Mouse (Mus musculus) liver, embryonic 14.5 days (tissue): Measurements from ENCODE around the gene Mical2. TPM values are rescaled to one million over a fixed set of nuclear protein-coding genes. Genes with fewer than 3 reads are reported as not detected.

ENCODE experiments used
- ATAC-seq: fragments of 200-750 bp; cut with Nextera tagmentation; 2 replicates; pipeline ENCODE4 v1.8.0; 2017; ENCODE audit warnings: moderate number of reproducible peaks, mild to moderate bottlenecking, moderate library complexity; ENCODE audit not compliant: insufficient read depth
- DNase-seq, 3 experiments: peaks; one replicate each; pipeline ENCODE4 v3.0.0-alpha.2; 2012 to 2013; ENCODE audit warnings: low read depth in 3 of 3, low spot score in 3 of 3
- H3K27ac ChIP-seq: fragments of 300-500 bp; sonication (generic); 2 replicates; pipeline ENCODE4 v1.5.1; 2014; ENCODE audit warnings: moderate library complexity, mild to moderate bottlenecking, control low read depth, inconsistent platforms
- H3K27me3 ChIP-seq: fragments of 300-500 bp; sonication (generic); 2 replicates; pipeline ENCODE4 v1.6.1; 2014; ENCODE audit warnings: mild to moderate bottlenecking, low read length, moderate library complexity; ENCODE audit not compliant: control insufficient read depth, insufficient read depth
- H3K36me3 ChIP-seq: fragments of 300-500 bp; sonication (generic); replicated peaks from 2 replicates; pipeline ENCODE4 v1.6.1; 2014; ENCODE audit warnings: low read depth; ENCODE audit not compliant: control insufficient read depth, insufficient read depth
- H3K4me1 ChIP-seq, 2 experiments: fragments of 200-500 bp in 1 of 2; fragments of 300-500 bp in 1 of 2; sonication (generic) in 1 of 2; replicated peaks; 2 replicates each; pipeline ENCODE4 v1.6.1; 2012 to 2014; ENCODE audit warnings: antibody characterized with exemption in 1 of 2, inconsistent platforms in 1 of 2, low read length in 1 of 2; ENCODE audit not compliant: control insufficient read depth in 2 of 2, insufficient read depth in 2 of 2
- H3K4me2 ChIP-seq: fragments of 300-500 bp; sonication (generic); 2 replicates; pipeline ENCODE4 v1.6.1; 2014; ENCODE audit warnings: low read depth, mild to moderate bottlenecking, control low read depth, moderate library complexity
- H3K4me3 ChIP-seq, 2 experiments: fragments of 200-500 bp in 1 of 2; fragments of 300-500 bp in 1 of 2; sonication (generic) in 1 of 2; 2 replicates each; pipeline ENCODE4 v1.5.1; 2012 to 2014; ENCODE audit warnings: low read depth in 2 of 2, low read length in 2 of 2, mild to moderate bottlenecking in 2 of 2, control low read depth in 1 of 2, inconsistent platforms in 1 of 2, moderate library complexity in 1 of 2; ENCODE audit not compliant: insufficient read depth in 1 of 2
- H3K9ac ChIP-seq: fragments of 300-500 bp; sonication (generic); replicated peaks from 2 replicates; pipeline ENCODE4 v1.6.1; 2014; ENCODE audit warnings: mild to moderate bottlenecking, control low read depth, moderate library complexity
- H3K9me3 ChIP-seq: fragments of 300-500 bp; sonication (generic); 2 replicates; pipeline ENCODE4 v1.6.1; 2016; ENCODE audit warnings: low read length, mixed read lengths; ENCODE audit not compliant: control insufficient read depth
- CTCF ChIP-seq: IDR thresholded peaks from 2 replicates; pipeline ENCODE4 v1.5.1; 2016; ENCODE audit warnings: antibody characterized with exemption, low read depth, control low read depth
- EP300 ChIP-seq: IDR thresholded peaks from 2 replicates; pipeline ENCODE4 v1.6.1; 2016; ENCODE audit warnings: antibody characterized with exemption, low read depth
- WGBS: fragments of 180-500 bp; shearing (Covaris S2); extraction: QIAGEN DNeasy Blood & Tissue Kit; methylation state at CpG from one replicate; pipeline ENCODE4 v1.1.7; 2014; ENCODE audit not compliant: insufficient replicate concordance; 5-methylcytosine and 5-hydroxymethylcytosine counted together
- polyA plus RNA-seq, 2 experiments: library from polyadenylated mRNA; depleted of rRNA in 1 of 2; stranded (reverse) in 1 of 2; unstranded in 1 of 2; fragments of >200 nt; fragmentation: Nextera tagmentation in 1 of 2; extraction: Ambion mirVana in 1 of 2; gene quantifications; 2 replicates each; pipeline versions ENCODE4 v1.2.1 to v1.2.3; 2012 to 2014

Mical2 gene
- polyA plus RNA-seq, 2 experiments, result 1.2 to 1.4 TPM

- ATAC-seq (no peak), DNase-seq (no peak)
- Histone ChIP-seq H3K36me3 (no peaks in the 10 kb centered on the region), H3K9me3 (no peaks in the 10 kb centered on the region), H3K27ac (no peak overlapping the region), H3K9ac (no peak overlapping the region), H3K4me2 (no peak overlapping the region), H3K4me1 (no peaks in the 10 kb centered on the region; a peak in 1 of 4 replicates), H3K27me3 (no peaks in the 10 kb centered on the region), H3K4me3 (no peak overlapping the region)
- TF ChIP-seq EP300 (no peak), CTCF (no peak)
- 60% methylated on average over 7 of the region's 7 CpGs for WGBS
Measured at GRCm38 (mm10) chr7:112237211-112237610, 11.6 kb downstream of the Mical2 start.

GRCm38 (mm10) chr7:112237868-112238267 is 12.2 kb downstream of the Mical2 start:
- H3K4me3 ChIP-seq, result no peak overlapping the region
- no peak overlapping the region for H3K27ac ChIP-seq
- H3K9me3 ChIP-seq, result no peaks in the 10 kb centered on the region
- no peak overlapping the region for H3K9ac ChIP-seq
- no peaks in the 10 kb centered on the region for H3K27me3 ChIP-seq
- no peak for DNase-seq
- H3K4me2 ChIP-seq, result no peak overlapping the region
- H3K4me1 ChIP-seq, result no peaks in the 10 kb centered on the region; a peak in 1 of 4 replicates
- no peaks in the 10 kb centered on the region for H3K36me3 ChIP-seq
- WGBS, result 11% methylated on average over 3 of the region's 3 CpGs
- TF ChIP-seq CTCF, result no peak
- no peak for TF ChIP-seq EP300
- ATAC-seq, result no peak

- no peaks in the 10 kb centered on the region; a peak in 1 of 4 replicates for H3K4me1 ChIP-seq
- H3K4me3 ChIP-seq, result no peak overlapping the region
- 47% methylated on average over 10 of the region's 10 CpGs for WGBS
- DNase-seq, result no peak
- no peaks in the 10 kb centered on the region for H3K27me3 ChIP-seq
- TF ChIP-seq EP300, result no peak
- no peak for TF ChIP-seq CTCF
- H3K9ac ChIP-seq, result no peak overlapping the region
- H3K9me3 ChIP-seq, result no peaks in the 10 kb centered on the region
- no peak overlapping the region for H3K27ac ChIP-seq
- H3K36me3 ChIP-seq, result no peaks in the 10 kb centered on the region
- H3K4me2 ChIP-seq, result no peak overlapping the region
- no peak for ATAC-seq
Measured at GRCm38 (mm10) chr7:112238768-112239728, 13.4 kb downstream of the Mical2 start.

GRCm38 (mm10) chr7:112240748-112241147 is 15.1 kb downstream of the Mical2 start:
- Histone ChIP-seq H3K4me1 (no peaks in the 10 kb centered on the region; a peak in 1 of 4 replicates), H3K27ac (no peak overlapping the region), H3K9me3 (no peaks in the 10 kb centered on the region), H3K4me2 (no peak overlapping the region), H3K9ac (no peak overlapping the region), H3K4me3 (no peak overlapping the region), H3K27me3 (no peaks in the 10 kb centered on the region), H3K36me3 (no peaks in the 10 kb centered on the region)
- WGBS, result 11% methylated on average over 2 of the region's 2 CpGs
- DNase-seq, result no peak
- TF ChIP-seq CTCF (no peak), EP300 (no peak)
- no peak for ATAC-seq

GRCm38 (mm10) chr7:112241211-112241944 is 15.7 kb downstream of the Mical2 start:
- Histone ChIP-seq H3K4me2 (no peak overlapping the region), H3K27me3 (no peaks in the 10 kb centered on the region), H3K27ac (no peak overlapping the region), H3K4me3 (no peak overlapping the region), H3K9me3 (no peaks in the 10 kb centered on the region), H3K36me3 (no peaks in the 10 kb centered on the region), H3K9ac (no peak overlapping the region), H3K4me1 (no peaks in the 10 kb centered on the region; a peak in 1 of 4 replicates)
- TF ChIP-seq CTCF, result no peak
- no peak for TF ChIP-seq EP300
- ATAC-seq (no peak), DNase-seq (no peak)
- 56% methylated on average over 8 of the region's 8 CpGs for WGBS
